Mouse (Mus musculus) bone marrow macrophage, adult 2 months (primary cell): ENCODE data around the gene Ggt5.

Source experiments
- CTCF ChIP-seq: IDR thresholded peaks from 2 replicates; pipeline ENCODE4 v1.5.1; 2012; ENCODE audit warnings: low read depth, mild to moderate bottlenecking, low read length, moderate library complexity
- POLR2A ChIP-seq: IDR thresholded peaks from 2 replicates; pipeline ENCODE4 v1.6.1; 2012; ENCODE audit warnings: mild to moderate bottlenecking, low read depth, low read length, borderline replicate concordance

DNA sequence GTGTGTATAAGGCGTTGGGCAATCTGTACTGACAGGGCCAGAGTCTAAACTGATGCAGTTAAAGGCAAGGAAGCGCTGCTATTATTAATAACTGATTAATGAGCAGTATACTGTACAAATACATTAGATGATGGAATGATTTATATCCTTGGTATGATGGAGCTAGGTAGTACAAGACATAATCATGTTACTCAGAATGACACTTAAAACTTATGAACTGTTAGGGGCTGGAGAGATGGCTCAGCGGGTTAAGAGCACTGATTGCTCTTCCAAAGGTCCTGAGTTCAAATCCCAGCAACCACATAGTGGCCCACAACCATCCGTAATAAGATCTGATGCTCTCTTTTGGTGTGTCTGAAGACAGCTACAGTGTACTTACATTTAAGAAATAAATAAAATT, 18.1 kb downstream of the Ggt5 start:
- TF ChIP-seq POLR2A (no peak), CTCF (no peak)
